In the genomic region with DNA sequence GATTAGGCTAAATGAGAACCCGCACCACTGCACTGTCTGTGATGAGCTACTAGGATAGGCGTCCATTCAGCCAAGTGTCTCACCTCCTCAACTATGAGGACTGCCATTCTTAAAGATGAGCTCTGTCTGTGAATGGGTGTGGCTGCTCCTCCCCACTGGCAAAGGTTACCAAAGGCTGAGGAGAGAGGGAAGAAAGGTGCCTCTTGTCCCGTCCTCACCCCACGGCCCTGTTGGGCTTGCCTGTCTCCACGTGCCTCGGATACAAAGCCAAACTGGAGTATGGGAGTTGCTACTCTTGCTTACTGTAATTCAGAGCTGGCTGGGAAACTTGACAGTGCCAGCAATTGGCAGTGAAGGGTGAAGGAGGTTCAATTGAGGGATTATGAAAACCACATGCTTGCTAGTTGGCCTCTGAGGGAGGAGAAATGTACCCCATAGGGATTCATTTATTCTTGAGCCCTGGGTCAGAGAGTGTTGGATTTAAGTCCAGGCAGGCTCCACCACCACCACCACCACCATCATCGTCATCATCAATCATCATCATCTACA, we compare ENCODE assay signal across 25 mouse cellular contexts.
DNase-seq lines count a peak whose midpoint lies in the region; ATAC-seq and TF ChIP-seq lines count a peak whose summit lies in the region.
"Had no signal": no experiment of that assay in that cellular context is flagged by ENCODE, and none has a peak within 500 bp of the region (broad histone marks: within the 10 kb centered on the region; RNA-seq: fewer than 3 reads in every experiment).

No protein-coding gene starts in this region.

- H3K27ac ChIP-seq in midbrain, embryonic 11.5 days (ENCODE audit: low read depth, low read length): no peak overlapping the region
- H3K27ac ChIP-seq in midbrain, postnatal 0 days (ENCODE audit: low read depth, low read length): no peak overlapping the region
- H3K27ac ChIP-seq in thymus, adult 2 months (ENCODE audit: control insufficient read depth, insufficient read depth, low read length): no peak overlapping the region
- no peak overlapping the region for H3K27ac ChIP-seq in gastrocnemius, adult 2 months
- H3K27ac ChIP-seq: embryonic facial prominence, embryonic 15.5 days; forebrain, embryonic 12.5 days; hindbrain, embryonic 10.5 days; hindbrain, embryonic 15.5 days; kidney, embryonic 15.5 days had no signal

- H3K9ac ChIP-seq in midbrain, embryonic 11.5 days (ENCODE audit: low read length): no peak overlapping the region
- no peak overlapping the region for H3K9ac ChIP-seq in midbrain, postnatal 0 days (replicated peaks; ENCODE audit: low read length, poor library complexity, severe bottlenecking)
- H3K9ac ChIP-seq: embryonic facial prominence, embryonic 15.5 days; forebrain, embryonic 12.5 days; heart, embryonic 12.5 days; hindbrain, embryonic 15.5 days; kidney, embryonic 15.5 days had no signal

- no peak overlapping the region for H3K4me3 ChIP-seq in midbrain, embryonic 11.5 days (ENCODE audit: low read depth, low read length)
- H3K4me3 ChIP-seq in midbrain, postnatal 0 days (ENCODE audit: low read depth, low read length): no peak overlapping the region
- H3K4me3 ChIP-seq in thymus, adult 2 months (ENCODE audit: control insufficient read depth, insufficient read depth, low read length): no peak overlapping the region
- no peak overlapping the region for H3K4me3 ChIP-seq in gastrocnemius, adult 2 months
- H3K4me3 ChIP-seq: embryonic facial prominence, embryonic 15.5 days; erythroblast, embryonic 14.5 days; forebrain, embryonic 12.5 days; heart, adult 2 months; heart, embryonic 12.5 days; hindbrain, embryonic 10.5 days; hindbrain, embryonic 15.5 days; kidney, embryonic 15.5 days had no signal

- intact Hi-C loops in gastrocnemius, adult 2 months (cut with DNase I): no loop called here

- peak; percentile 15 for DNase-seq in adrenal gland, postnatal 10 days
- DNase-seq in adrenal gland, adult 18-20 months (ENCODE audit: low spot score in 2 of 2): no peak
- peak; percentile 82 for DNase-seq in midbrain, embryonic 11.5 days (ENCODE audit: low spot score, missing footprints)
- no peak for DNase-seq in midbrain, postnatal 0 days (ENCODE audit: low spot score)
- peak; percentile 16 for DNase-seq in brain, embryonic 14.5 days (ENCODE audit: low read depth)
- DNase-seq in gonadal fat pad, adult 2 months (ENCODE audit: low read depth): peak; percentile 8
- no peak for DNase-seq in thymus, adult 2 months
- no peak for DNase-seq in gastrocnemius, adult 2 months
- DNase-seq: adrenal gland, adult 8-10 months; cerebellum, adult 18-20 months; cerebellum, adult 9-11 months; cerebellum, postnatal 36 days; gastrocnemius, postnatal 36 days; heart, adult 2 months; kidney, adult 2 months had no signal

- TF ChIP-seq CTCF in midbrain, postnatal 0 days (IDR thresholded peaks at IDR 0.05): no peak
- no peak for TF ChIP-seq CTCF in brain, embryonic 14.5 days (IDR thresholded peaks at IDR 0.05; ENCODE audit: borderline replicate concordance, extremely low read depth, insufficient read depth, insufficient read length)
- no peak for TF ChIP-seq CTCF in thymus, adult 2 months (IDR thresholded peaks at IDR 0.05; ENCODE audit: borderline replicate concordance, control insufficient read depth, extremely low read depth, insufficient read depth, low read length, poor library complexity)
- TF ChIP-seq CTCF in gastrocnemius, adult 2 months (IDR thresholded peaks at IDR 0.05): no peak

- no peaks in the 10 kb centered on the region for H3K9me3 ChIP-seq in midbrain, embryonic 11.5 days (ENCODE audit: control insufficient read depth, low read length)
- no peaks in the 10 kb centered on the region for H3K9me3 ChIP-seq in midbrain, postnatal 0 days (ENCODE audit: low read length)
- H3K9me3 ChIP-seq: embryonic facial prominence, embryonic 15.5 days; forebrain, embryonic 12.5 days; heart, embryonic 12.5 days; hindbrain, embryonic 10.5 days; hindbrain, embryonic 15.5 days; kidney, embryonic 15.5 days had no signal

- WGBS in midbrain, embryonic 11.5 days: 75% methylated on average over 7 of the region's 7 CpGs
- 74% methylated on average over 7 of the region's 7 CpGs for WGBS in midbrain, postnatal 0 days
- WGBS in thymus, adult 2 months: 91% methylated on average over 7 of the region's 7 CpGs

- H3K27me3 ChIP-seq in midbrain, embryonic 11.5 days (ENCODE audit: control insufficient read depth, insufficient read depth, low read length): peaks cover 84% of the 10 kb centered on the region
- H3K27me3 ChIP-seq in midbrain, postnatal 0 days (ENCODE audit: insufficient read depth, low read length): peaks cover 67% of the 10 kb centered on the region
- H3K27me3 ChIP-seq in thymus, adult 2 months (ENCODE audit: control insufficient read depth, insufficient read depth, low read length): no peaks in the 10 kb centered on the region
- H3K27me3 ChIP-seq: embryonic facial prominence, embryonic 15.5 days; heart, embryonic 12.5 days; kidney, embryonic 15.5 days had no signal

- H3K4me1 ChIP-seq in midbrain, embryonic 11.5 days (ENCODE audit: control insufficient read depth, insufficient read depth, low read length): no peaks in the 10 kb centered on the region; the same call in 1 of the 2 replicates
- H3K4me1 ChIP-seq in midbrain, postnatal 0 days (ENCODE audit: insufficient read depth, low read length): no peaks in the 10 kb centered on the region
- H3K4me1 ChIP-seq in thymus, adult 2 months (replicated peaks; ENCODE audit: control insufficient read depth, insufficient read depth, low read length): no peaks in the 10 kb centered on the region
- H3K4me1 ChIP-seq: heart, embryonic 12.5 days; hindbrain, embryonic 15.5 days; kidney, embryonic 15.5 days had no signal

- H3K4me2 ChIP-seq in midbrain, embryonic 11.5 days: no peak overlapping the region
- no peak overlapping the region for H3K4me2 ChIP-seq in midbrain, postnatal 0 days (ENCODE audit: low read depth, low read length, poor library complexity, severe bottlenecking)
- H3K4me2 ChIP-seq: embryonic facial prominence, embryonic 15.5 days; forebrain, embryonic 12.5 days; heart, embryonic 12.5 days; hindbrain, embryonic 15.5 days; kidney, embryonic 15.5 days had no signal

- no peak for ATAC-seq in midbrain, embryonic 11.5 days (ENCODE audit: low FRiP score)
- no peak for ATAC-seq in midbrain, postnatal 0 days (ENCODE audit: low FRiP score)
- ATAC-seq: activated CD4-positive, CD25-positive, alpha-beta regulatory T cell, adult 4 months; forebrain, embryonic 16.5 days; intestine, embryonic 16.5 days had no signal

- no peak for TF ChIP-seq POLR2A in brain, embryonic 14.5 days (IDR thresholded peaks at IDR 0.05; ENCODE audit: borderline replicate concordance, extremely low read depth, insufficient read depth, insufficient read length, poor library complexity, severe bottlenecking)
- no peak for TF ChIP-seq POLR2A in thymus, adult 2 months (IDR thresholded peaks at IDR 0.05; ENCODE audit: control insufficient read depth, extremely low read depth, insufficient read depth, low read length, poor library complexity)

- H3K36me3 ChIP-seq in midbrain, embryonic 11.5 days (ENCODE audit: control insufficient read depth, insufficient read depth, low read length): no peaks in the 10 kb centered on the region
- H3K36me3 ChIP-seq in midbrain, postnatal 0 days (ENCODE audit: insufficient read depth, low read length): no peaks in the 10 kb centered on the region
- no peaks in the 10 kb centered on the region for H3K36me3 ChIP-seq in thymus, adult 2 months (ENCODE audit: control insufficient read depth, insufficient read depth, low read length)
- H3K36me3 ChIP-seq: embryonic facial prominence, embryonic 15.5 days; forebrain, embryonic 12.5 days; heart, embryonic 12.5 days; hindbrain, embryonic 10.5 days; hindbrain, embryonic 15.5 days; kidney, embryonic 15.5 days had no signal

Comparison
In these comparisons a context has a peak if more than half of its experiments do, and no peak if none do; other contexts are left out.
1. DNase-seq: peak in adrenal gland, postnatal 10 days (single experiment), midbrain, embryonic 11.5 days (single experiment), brain, embryonic 14.5 days (single experiment) and gonadal fat pad, adult 2 months (single experiment); none in adrenal gland, adult 18-20 months (0 of 2), midbrain, postnatal 0 days (single experiment), thymus, adult 2 months (single experiment) and gastrocnemius, adult 2 months (single experiment).